8 mouse cellular contexts compared by ENCODE assay signal in the genomic region with DNA sequence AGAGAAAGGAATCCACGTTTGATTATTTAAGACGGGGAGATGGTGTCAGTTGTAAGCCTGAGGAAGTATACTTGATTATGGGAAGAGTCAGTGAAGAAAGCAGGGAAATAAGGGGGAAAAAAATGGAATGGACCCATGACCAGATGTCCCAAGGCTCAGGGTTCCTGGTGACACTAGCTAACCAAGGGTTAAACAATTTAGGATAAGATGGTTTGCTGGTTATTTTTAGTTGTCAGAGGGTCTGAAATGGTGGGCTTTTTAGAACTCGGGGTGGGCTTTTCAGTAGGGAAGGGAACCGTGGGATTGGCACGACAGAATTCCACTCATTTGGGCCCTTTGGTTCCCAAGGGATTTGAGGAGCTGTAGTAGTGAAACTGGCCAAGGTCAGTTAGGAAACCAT. TPM values are rescaled to one million over a fixed set of nuclear protein-coding genes. Genes with fewer than 3 reads are reported as not detected.
A peak's percentile ranks its signal among the peaks of the same experiment; 100 is the strongest.
DNase-seq lines count a peak whose midpoint lies in the region; ATAC-seq and TF ChIP-seq lines count a peak whose summit lies in the region.

No protein-coding gene starts in this region.

- no peak for TF ChIP-seq CTCF in kidney, postnatal 0 days (IDR thresholded peaks at IDR 0.05; ENCODE audit: low read depth)

- no peaks in the 10 kb centered on the region for H3K36me3 ChIP-seq in kidney, postnatal 0 days (ENCODE audit: insufficient read depth, low read length)
- no peaks in the 10 kb centered on the region for H3K36me3 ChIP-seq in hindbrain, embryonic 13.5 days
- H3K36me3 ChIP-seq in midbrain, embryonic 16.5 days (ENCODE audit: control insufficient read depth, insufficient read depth, low read length), result no peaks in the 10 kb centered on the region

- H3K9ac ChIP-seq in kidney, postnatal 0 days (ENCODE audit: low read depth, low read length), result peak overlapping the region; percentile 96
- peak overlapping the region; percentile 98 for H3K9ac ChIP-seq in hindbrain, embryonic 13.5 days
- H3K9ac ChIP-seq in midbrain, embryonic 16.5 days (ENCODE audit: low read depth, low read length), result peak overlapping the region; percentile 87

- 3% methylated on average over 5 of the region's 5 CpGs for WGBS in kidney, postnatal 0 days
- WGBS in hindbrain, embryonic 13.5 days, result 0% methylated on average over 5 of the region's 5 CpGs
- WGBS in midbrain, embryonic 16.5 days, result under 1% methylated on average over 5 of the region's 5 CpGs

- H3K9me3 ChIP-seq in kidney, postnatal 0 days (replicated peaks; ENCODE audit: low read length), result no peaks in the 10 kb centered on the region
- no peaks in the 10 kb centered on the region for H3K9me3 ChIP-seq in hindbrain, embryonic 13.5 days
- H3K9me3 ChIP-seq in midbrain, embryonic 16.5 days (replicated peaks; ENCODE audit: control insufficient read depth, low read length, poor library complexity, severe bottlenecking), result no peaks in the 10 kb centered on the region

- H3K27me3 ChIP-seq in kidney, postnatal 0 days (ENCODE audit: insufficient read depth, low read length), result no peaks in the 10 kb centered on the region
- no peaks in the 10 kb centered on the region for H3K27me3 ChIP-seq in hindbrain, embryonic 13.5 days
- no peaks in the 10 kb centered on the region for H3K27me3 ChIP-seq in midbrain, embryonic 16.5 days (ENCODE audit: control insufficient read depth, insufficient read depth, low read depth, low read length)

- H3K27ac ChIP-seq in kidney, postnatal 0 days, result peak overlapping the region; percentile 96
- H3K27ac ChIP-seq in hindbrain, embryonic 13.5 days, result peak overlapping the region; percentile 94; the same call in 1 of the 2 replicates
- peak overlapping the region; percentile 86 for H3K27ac ChIP-seq in midbrain, embryonic 16.5 days (ENCODE audit: low read length)

- H3K4me3 ChIP-seq in kidney, postnatal 0 days (replicated peaks; ENCODE audit: low read depth, low read length), result peak overlapping the region; percentile 96
- H3K4me3 ChIP-seq in hindbrain, embryonic 13.5 days, result peak overlapping the region; percentile 94
- H3K4me3 ChIP-seq in midbrain, embryonic 16.5 days (ENCODE audit: low read depth, low read length), result peak overlapping the region; percentile 64

- no peak for ATAC-seq in kidney, postnatal 0 days (replicated peaks; ENCODE audit: low FRiP score, low read depth)
- ATAC-seq in hindbrain, embryonic 13.5 days (ENCODE audit: low FRiP score), result no peak
- ATAC-seq in midbrain, embryonic 16.5 days, result no peak

- H3K4me1 ChIP-seq in kidney, postnatal 0 days (replicated peaks; ENCODE audit: insufficient read depth, low read length), result peaks cover 30% of the 10 kb centered on the region
- H3K4me1 ChIP-seq in hindbrain, embryonic 13.5 days (replicated peaks), result peaks cover 55% of the 10 kb centered on the region
- H3K4me1 ChIP-seq in midbrain, embryonic 16.5 days (ENCODE audit: control insufficient read depth, insufficient read depth, low read length), result peaks cover 30% of the 10 kb centered on the region

- H3K4me2 ChIP-seq in kidney, postnatal 0 days (ENCODE audit: low read length), result peak overlapping the region; percentile 69
- peak overlapping the region; percentile 69 for H3K4me2 ChIP-seq in hindbrain, embryonic 13.5 days
- H3K4me2 ChIP-seq in midbrain, embryonic 16.5 days (ENCODE audit: low read length), result peak overlapping the region; percentile 63

- no peak for DNase-seq in kidney, postnatal 0 days (ENCODE audit: low spot score)
- no peak for DNase-seq in kidney, adult 8-10 months
- peak; percentile 17 for DNase-seq in c-Kit-positive CD71-positive TER-119-negative erythroid progenitor cells, embryonic 14.5 days (ENCODE audit: low read depth)
- no peak for DNase-seq in frontal cortex, postnatal 10 days (ENCODE audit: low spot score in 2 of 2)
- no peak for DNase-seq in right cerebral cortex, postnatal 36 days (ENCODE audit: low spot score in 2 of 2)
- no peak for DNase-seq in frontal cortex, adult 2 months (ENCODE audit: extremely low spot score in 1 of 2, low spot score in 1 of 2)

RNA-seq across cellular contexts. Expression of a gene that starts 1.0 kb away (rescaled TPM):
- polyA plus RNA-seq in kidney, postnatal 0 days (2015; fragmentation: Nextera tagmentation; extraction: Ambion mirVana), result 12.5 and 12.7 TPM in 2 replicates
- polyA plus RNA-seq in hindbrain, embryonic 13.5 days (2015; fragmentation: Nextera tagmentation; extraction: Ambion mirVana), result 5.5 and 5.6 TPM in 2 replicates
- polyA plus RNA-seq in midbrain, embryonic 16.5 days (2015; fragmentation: Nextera tagmentation; extraction: Ambion mirVana), result 5.1 and 5.9 TPM in 2 replicates
- 54.9 and 56.6 TPM in 2 replicates for polyA plus RNA-seq in frontal cortex, adult 2 months (2012; rRNA removed)

RNA-seq across cellular contexts. Expression of a gene that starts 1.1 kb away (rescaled TPM):
- 113 and 127 TPM in 2 replicates for polyA plus RNA-seq in kidney, postnatal 0 days (2015; fragmentation: Nextera tagmentation; extraction: Ambion mirVana)
- polyA plus RNA-seq in hindbrain, embryonic 13.5 days (2015; fragmentation: Nextera tagmentation; extraction: Ambion mirVana), result 301 and 314 TPM in 2 replicates
- 287 and 294 TPM in 2 replicates for polyA plus RNA-seq in midbrain, embryonic 16.5 days (2015; fragmentation: Nextera tagmentation; extraction: Ambion mirVana)
- polyA plus RNA-seq in frontal cortex, adult 2 months (2012; rRNA removed), result 99.0 and 106 TPM in 2 replicates

RNA-seq across cellular contexts. Expression of a gene that starts 58.6 kb away (rescaled TPM):
- polyA plus RNA-seq in kidney, postnatal 0 days (2015; fragmentation: Nextera tagmentation; extraction: Ambion mirVana), result 50.8 and 53.5 TPM in 2 replicates
- polyA plus RNA-seq in hindbrain, embryonic 13.5 days (2015; fragmentation: Nextera tagmentation; extraction: Ambion mirVana), result 36.6 and 37.6 TPM in 2 replicates
- polyA plus RNA-seq in midbrain, embryonic 16.5 days (2015; fragmentation: Nextera tagmentation; extraction: Ambion mirVana), result 44.7 and 50.0 TPM in 2 replicates
- 103 and 112 TPM in 2 replicates for polyA plus RNA-seq in frontal cortex, adult 2 months (2012; rRNA removed)
